Mouse (Mus musculus) large intestine, adult 2 months (tissue): ENCODE data around the gene Fhad1. TPM values are rescaled to one million over a fixed set of nuclear protein-coding genes. Genes with fewer than 3 reads are reported as not detected.

ENCODE experiments used
- DNase-seq: peaks from one replicate; pipeline ENCODE4 v3.0.0-alpha.2; 2012; ENCODE audit warnings: low read depth, low spot score
- WGBS: fragments of 180-500 bp; shearing (Covaris S2); methylation state at CpG from one replicate; pipeline ENCODE4 v1.1.7; 2018; 5-methylcytosine and 5-hydroxymethylcytosine counted together
- polyA plus RNA-seq: library from polyadenylated mRNA; depleted of rRNA; stranded (reverse); fragments of >200 nt; gene quantifications from 2 replicates; pipeline ENCODE4 v1.2.3, GENCODE M21; 2012

Fhad1 gene
- polyA plus RNA-seq, 1 experiment = 0.38 TPM

- DNase-seq = no peak
- WGBS = 47% methylated on average over 11 of the region's 11 CpGs
Measured at GRCm38 (mm10) chr4:141870666-141871332, 144.1 kb downstream of the Fhad1 start.

- 33% methylated on average over 5 of the region's 5 CpGs for WGBS
- no peak for DNase-seq
Measured at GRCm38 (mm10) chr4:141869436-141870215, 145.3 kb downstream of the Fhad1 start.

- DNase-seq = no peak
- WGBS = 84% methylated on average over 10 of the region's 10 CpGs
Measured at GRCm38 (mm10) chr4:141868051-141868450, 146.8 kb downstream of the Fhad1 start.

- 9% methylated on average over 4 of the region's 4 CpGs for WGBS
- DNase-seq = no peak
Measured at GRCm38 (mm10) chr4:141867498-141867897, 147.4 kb downstream of the Fhad1 start.

- 23% methylated on average over 10 of the region's 10 CpGs for WGBS
- no peak for DNase-seq
Measured at GRCm38 (mm10) chr4:141866933-141867490, 147.9 kb downstream of the Fhad1 start.

GRCm38 (mm10) chr4:141865600-141865999, 149.3 kb downstream of the Fhad1 start:
- 63% methylated on average over 5 of the region's 5 CpGs for whole genome bisulfite sequencing

GRCm38 (mm10) chr4:141865006-141865405, 149.9 kb downstream of the Fhad1 start:
- DNase-seq = no peak
- 69% methylated on average over 5 of the region's 5 CpGs for WGBS

More at GRCm38 (mm10) chr4:141865600-141865999, 149.3 kb downstream of the Fhad1 start:
- DNase-seq = no peak

GRCm38 (mm10) chr4:141864506-141864905, 150.4 kb downstream of the Fhad1 start:
- 89% methylated on average over 8 of the region's 8 CpGs for WGBS
- DNase-seq = no peak

GRCm38 (mm10) chr4:141863726-141864280, 151.1 kb downstream of the Fhad1 start:
- WGBS = 75% methylated on average over 7 of the region's 7 CpGs
- DNase-seq = no peak

- WGBS = 39% methylated on average over 5 of the region's 5 CpGs
- no peak for DNase-seq
Measured at GRCm38 (mm10) chr4:141862867-141863266, 152.0 kb downstream of the Fhad1 start.

GRCm38 (mm10) chr4:141861591-141862295, 153.1 kb downstream of the Fhad1 start:
- 57% methylated on average over 17 of the region's 17 CpGs for WGBS
- no peak for DNase-seq

- DNase-seq = no peak
- 26% methylated on average over 19 of the region's 19 CpGs for WGBS
Measured at GRCm38 (mm10) chr4:141860246-141860841, 154.5 kb downstream of the Fhad1 start.

GRCm38 (mm10) chr4:141859351-141859750, 155.5 kb downstream of the Fhad1 start:
- 96% methylated on average over 14 of the region's 14 CpGs for WGBS
- DNase-seq = no peak

- WGBS = 79% methylated on average over 20 of the region's 20 CpGs
- no peak for DNase-seq
Measured at GRCm38 (mm10) chr4:141858501-141858900, 156.4 kb downstream of the Fhad1 start.

GRCm38 (mm10) chr4:141857422-141857930, 157.4 kb downstream of the Fhad1 start:
- WGBS = 11% methylated on average over 10 of the region's 10 CpGs
- no peak for DNase-seq

- 64% methylated on average over 9 of the region's 9 CpGs for WGBS
- no peak for DNase-seq
Measured at GRCm38 (mm10) chr4:141853437-141853836, 161.4 kb downstream of the Fhad1 start.

GRCm38 (mm10) chr4:141845999-141846398, 168.9 kb downstream of the Fhad1 start, which contains the start of gene Ctrc:
Ctrc (minus strand) TSS chr4:141846359.
- DNase-seq = no peak
- WGBS = 80% methylated on average over 6 of the region's 6 CpGs
